Mouse (Mus musculus): ENCODE results near the gene Wasf2. TPM values are rescaled to one million over a fixed set of nuclear protein-coding genes. Genes with fewer than 3 reads are reported as not detected.
A peak's percentile ranks its signal among the peaks of the same experiment; 100 is the strongest.

Wasf2 gene
- polyA plus RNA-seq, 1 experiment from 2014 or later: 132 TPM

GRCm38 (mm10) chr4:133116756-133117470 lies 13.4 kb upstream of the Wasf2 start:
- H3K36me3 ChIP-seq: no peaks in the 10 kb centered on the region
- peaks cover 61% of the 10 kb centered on the region for H3K4me1 ChIP-seq
- peak overlapping the region; percentile 52 for H3K4me2 ChIP-seq (replicated peaks)
- H3K9ac ChIP-seq: no peak overlapping the region; the same call in 1 of the 2 replicates
- WGBS: 34% methylated on average over 3 of the region's 3 CpGs
- no peak overlapping the region for H3K4me3 ChIP-seq
- H3K27ac ChIP-seq: peak overlapping the region; percentile 98
- no peaks in the 10 kb centered on the region for H3K27me3 ChIP-seq
- H3K9me3 ChIP-seq: no peaks in the 10 kb centered on the region
- peak; percentile 9; the same call in 1 of the 2 replicates for ATAC-seq (ENCODE audit: low FRiP score, low read depth)

GRCm38 (mm10) chr4:133117556-133118411 lies 12.5 kb upstream of the Wasf2 start:
- H3K27me3 ChIP-seq: no peaks in the 10 kb centered on the region
- H3K36me3 ChIP-seq: no peaks in the 10 kb centered on the region
- ATAC-seq (ENCODE audit: low FRiP score, low read depth): peak; percentile 78
- H3K9ac ChIP-seq: peak overlapping the region; percentile 43
- peak overlapping the region; percentile 17 for H3K4me3 ChIP-seq
- WGBS: 12% methylated on average over 18 of the region's 18 CpGs
- peak overlapping the region; percentile 98 for H3K27ac ChIP-seq
- H3K4me1 ChIP-seq: peaks cover 55% of the 10 kb centered on the region
- H3K9me3 ChIP-seq: no peaks in the 10 kb centered on the region
- H3K4me2 ChIP-seq (replicated peaks): peak overlapping the region; percentile 52

- 88% methylated on average over 6 of the region's 6 CpGs for WGBS
- Histone ChIP-seq H3K4me1 (peaks cover 45% of the 10 kb centered on the region), H3K9me3 (no peaks in the 10 kb centered on the region), H3K27ac (no peak overlapping the region; the same call in 1 of the 2 replicates), H3K9ac (no peak overlapping the region), H3K27me3 (no peaks in the 10 kb centered on the region), H3K4me3 (no peak overlapping the region), H3K4me2 (replicated peaks) (no peak overlapping the region), H3K36me3 (no peaks in the 10 kb centered on the region)
- ATAC-seq (ENCODE audit: low FRiP score, low read depth): no peak
Measured at GRCm38 (mm10) chr4:133118775-133119375, 11.4 kb upstream of the Wasf2 start.

GRCm38 (mm10) chr4:133119579-133119978 lies 10.7 kb upstream of the Wasf2 start:
- no peaks in the 10 kb centered on the region for H3K36me3 ChIP-seq
- WGBS: 86% methylated on average over 6 of the region's 6 CpGs
- ATAC-seq (ENCODE audit: low FRiP score, low read depth): no peak
- no peak overlapping the region for H3K9ac ChIP-seq
- H3K4me3 ChIP-seq: no peak overlapping the region
- H3K27me3 ChIP-seq: no peaks in the 10 kb centered on the region
- H3K9me3 ChIP-seq: peaks cover 5% of the 10 kb centered on the region; the same call in 1 of the 2 replicates
- H3K4me1 ChIP-seq: peaks cover 45% of the 10 kb centered on the region
- H3K27ac ChIP-seq: no peak overlapping the region
- no peak overlapping the region for H3K4me2 ChIP-seq (replicated peaks)

GRCm38 (mm10) chr4:133120833-133121321 lies 9.4 kb upstream of the Wasf2 start:
- Histone ChIP-seq H3K27me3 (no peaks in the 10 kb centered on the region), H3K9me3 (peaks cover 5% of the 10 kb centered on the region; the same call in 1 of the 2 replicates), H3K9ac (peak overlapping the region; percentile 14; the same call in 1 of the 2 replicates), H3K36me3 (no peaks in the 10 kb centered on the region), H3K4me3 (no peak overlapping the region), H3K4me2 (replicated peaks) (peak overlapping the region; percentile 40), H3K4me1 (peaks cover 42% of the 10 kb centered on the region), H3K27ac (peak overlapping the region; percentile 67; the same call in 1 of the 2 replicates)
- no peak for ATAC-seq (ENCODE audit: low FRiP score, low read depth)
- WGBS: 4% methylated on average over 11 of the region's 11 CpGs

GRCm38 (mm10) chr4:133121416-133121815 lies 8.9 kb upstream of the Wasf2 start:
- no peak overlapping the region for H3K4me2 ChIP-seq (replicated peaks)
- H3K27ac ChIP-seq: no peak overlapping the region
- H3K4me1 ChIP-seq: peaks cover 37% of the 10 kb centered on the region
- no peak overlapping the region for H3K4me3 ChIP-seq
- WGBS: 62% methylated on average over 1 of the region's 1 CpGs
- H3K9ac ChIP-seq: no peak overlapping the region
- H3K9me3 ChIP-seq: peaks cover 5% of the 10 kb centered on the region; the same call in 1 of the 2 replicates
- ATAC-seq (ENCODE audit: low FRiP score, low read depth): no peak
- H3K27me3 ChIP-seq: no peaks in the 10 kb centered on the region
- no peaks in the 10 kb centered on the region for H3K36me3 ChIP-seq

- Histone ChIP-seq H3K27ac (0 out of 2 replicates have a peak overlapping the region, but pooled peaks have one; percentile 33), H3K4me3 (no peak overlapping the region), H3K9me3 (peaks cover 5% of the 10 kb centered on the region; the same call in 1 of the 2 replicates), H3K4me1 (peaks cover 30% of the 10 kb centered on the region), H3K27me3 (no peaks in the 10 kb centered on the region), H3K9ac (no peak overlapping the region), H3K4me2 (replicated peaks) (no peak overlapping the region), H3K36me3 (no peaks in the 10 kb centered on the region)
- WGBS: 28% methylated on average over 5 of the region's 5 CpGs
- ATAC-seq (ENCODE audit: low FRiP score, low read depth): no peak
Measured at GRCm38 (mm10) chr4:133121974-133122637, 8.2 kb upstream of the Wasf2 start.

GRCm38 (mm10) chr4:133127079-133127478 lies 3.2 kb upstream of the Wasf2 start:
- Histone ChIP-seq H3K36me3 (no peaks in the 10 kb centered on the region), H3K27me3 (no peaks in the 10 kb centered on the region), H3K27ac (no peak overlapping the region), H3K4me2 (replicated peaks) (no peak overlapping the region), H3K4me1 (peaks cover 20% of the 10 kb centered on the region), H3K9ac (no peak overlapping the region; the same call in 1 of the 2 replicates), H3K9me3 (peaks cover 5% of the 10 kb centered on the region; the same call in 1 of the 2 replicates), H3K4me3 (no peak overlapping the region)
- ATAC-seq (ENCODE audit: low FRiP score, low read depth): no peak
- WGBS: 70% methylated on average over 3 of the region's 3 CpGs

- Histone ChIP-seq H3K4me1 (peaks cover 25% of the 10 kb centered on the region), H3K9ac (no peak overlapping the region), H3K36me3 (no peaks in the 10 kb centered on the region), H3K4me3 (no peak overlapping the region), H3K9me3 (peaks cover 5% of the 10 kb centered on the region; the same call in 1 of the 2 replicates), H3K27ac (no peak overlapping the region), H3K27me3 (no peaks in the 10 kb centered on the region), H3K4me2 (replicated peaks) (no peak overlapping the region)
- no peak for ATAC-seq (ENCODE audit: low FRiP score, low read depth)
- 85% methylated on average over 4 of the region's 4 CpGs for WGBS
Measured at GRCm38 (mm10) chr4:133127894-133128293, 2.4 kb upstream of the Wasf2 start.

- Histone ChIP-seq H3K9ac (peak overlapping the region; percentile 66), H3K27ac (peak overlapping the region; percentile 58)
- WGBS: 55% methylated on average over 11 of the region's 11 CpGs
Measured at GRCm38 (mm10) chr4:133129391-133129790, 914 bp upstream of the Wasf2 start.

More at GRCm38 (mm10) chr4:133129391-133129790, 914 bp upstream of the Wasf2 start:
- Histone ChIP-seq H3K27me3 (no peaks in the 10 kb centered on the region), H3K36me3 (0 out of 2 replicates have a peak, but pooled peaks cover 4% of the 10 kb centered on the region), H3K4me3 (peak overlapping the region; percentile 95), H3K9me3 (0 out of 2 replicates have a peak, but pooled peaks cover under 1% of the 10 kb centered on the region), H3K4me2 (replicated peaks) (peak overlapping the region; percentile 95), H3K4me1 (peaks cover 28% of the 10 kb centered on the region)
- ATAC-seq (ENCODE audit: low FRiP score, low read depth): no peak

Data from limb, embryonic 13.5 days (tissue).